Mouse (Mus musculus) C2C12 (cell line): ENCODE measurements around the gene Skiv2l.

Experiments
- CEBPB ChIP-seq: IDR thresholded peaks from one replicate; pipeline ENCODE4 v1.6.1; 2011; ENCODE audit warnings: low read depth, mild to moderate bottlenecking, control low read depth, moderate library complexity
- CTCF ChIP-seq: IDR thresholded peaks from one replicate; pipeline ENCODE4 v1.5.1; 2011; ENCODE audit not compliant: control insufficient read depth, insufficient read depth, insufficient read length
- MAX ChIP-seq: IDR thresholded peaks from one replicate; pipeline ENCODE4 v1.6.1; 2011; ENCODE audit warnings: mild to moderate bottlenecking, control low read depth
- MYOD1 ChIP-seq: IDR thresholded peaks from one replicate; pipeline ENCODE4 v1.6.1; 2011; ENCODE audit warnings: low read depth; ENCODE audit not compliant: control insufficient read depth, insufficient read length
- USF1 ChIP-seq: IDR thresholded peaks from one replicate; pipeline ENCODE4 v1.6.1; 2011; ENCODE audit warnings: low read depth, mild to moderate bottlenecking, control low read depth, moderate library complexity

DNA sequence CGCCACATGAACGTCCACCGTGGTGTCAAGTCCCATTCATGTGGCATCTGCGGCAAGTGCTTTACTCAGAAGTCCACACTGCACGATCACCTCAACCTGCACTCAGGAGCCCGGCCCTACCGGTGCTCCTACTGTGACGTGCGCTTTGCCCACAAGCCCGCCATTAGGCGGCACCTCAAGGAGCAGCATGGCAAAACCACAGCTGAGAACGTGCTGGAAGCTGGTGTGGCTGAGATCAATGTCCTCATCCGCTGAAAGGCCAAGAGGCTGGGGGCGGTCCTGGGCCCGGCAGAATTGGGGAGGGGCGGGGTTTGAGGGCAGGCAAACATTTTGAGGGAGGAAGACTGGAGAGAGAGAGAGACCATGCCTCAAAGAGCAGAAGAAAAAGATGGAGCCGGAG is 46.4 kb upstream of the Skiv2l start:
- no peak for TF ChIP-seq MAX
- TF ChIP-seq CTCF = no peak
- TF ChIP-seq CEBPB = no peak
- no peak for TF ChIP-seq MYOD1
- TF ChIP-seq USF1 = no peak
